Mouse (Mus musculus): Measurements from ENCODE around the gene Astn2. TPM values are rescaled to one million over a fixed set of nuclear protein-coding genes. Genes with fewer than 3 reads are reported as not detected.

Astn2 gene
- polyA plus RNA-seq, 1 experiment from 2014 or later, result 0.15 TPM

- no peak overlapping the region for H3K4me3 ChIP-seq
- no peaks in the 10 kb centered on the region; the same call in 1 of the 2 replicates for H3K27me3 ChIP-seq (replicated peaks)
- H3K9me3 ChIP-seq (replicated peaks), result no peaks in the 10 kb centered on the region
- 0 out of 2 replicates have a peak, but pooled peaks cover 3% of the 10 kb centered on the region for H3K4me1 ChIP-seq (replicated peaks)
- H3K36me3 ChIP-seq, result no peaks in the 10 kb centered on the region
- ATAC-seq (ENCODE audit: insufficient number of reproducible peaks, low FRiP score), result no peak
- no peak overlapping the region for H3K27ac ChIP-seq (ENCODE audit: poor library complexity, severe bottlenecking)
- no peak overlapping the region for H3K9ac ChIP-seq
- WGBS, result 71% methylated on average over 5 of the region's 5 CpGs
- no peak overlapping the region for H3K4me2 ChIP-seq
These were observed 1002.1 kb downstream of the Astn2 start for GRCm38 (mm10) chr4:65402286-65402685.

- 71% methylated on average over 4 of the region's 4 CpGs for WGBS
- Histone ChIP-seq H3K4me2 (no peak overlapping the region), H3K9ac (no peak overlapping the region), H3K9me3 (replicated peaks) (no peaks in the 10 kb centered on the region), H3K4me1 (replicated peaks) (0 out of 2 replicates have a peak, but pooled peaks cover 3% of the 10 kb centered on the region), H3K36me3 (no peaks in the 10 kb centered on the region), H3K27ac (ENCODE audit: poor library complexity, severe bottlenecking) (no peak overlapping the region), H3K27me3 (replicated peaks) (no peaks in the 10 kb centered on the region), H3K4me3 (no peak overlapping the region)
- no peak for ATAC-seq (ENCODE audit: insufficient number of reproducible peaks, low FRiP score)
These were observed 1005.0 kb downstream of the Astn2 start for GRCm38 (mm10) chr4:65399457-65399856.

GRCm38 (mm10) chr4:65396806-65397205 is 1007.6 kb downstream of the Astn2 start:
- no peaks in the 10 kb centered on the region for H3K27me3 ChIP-seq (replicated peaks)
- no peak for ATAC-seq (ENCODE audit: insufficient number of reproducible peaks, low FRiP score)

GRCm38 (mm10) chr4:65391001-65391400 is 1013.4 kb downstream of the Astn2 start:
- Histone ChIP-seq H3K36me3 (no peaks in the 10 kb centered on the region), H3K9me3 (replicated peaks) (no peaks in the 10 kb centered on the region), H3K4me1 (replicated peaks) (peaks cover 6% of the 10 kb centered on the region), H3K27me3 (replicated peaks) (0 out of 2 replicates have a peak, but pooled peaks cover 3% of the 10 kb centered on the region), H3K4me2 (no peak overlapping the region), H3K9ac (no peak overlapping the region), H3K27ac (ENCODE audit: poor library complexity, severe bottlenecking) (no peak overlapping the region), H3K4me3 (no peak overlapping the region)
- no peak for ATAC-seq (ENCODE audit: insufficient number of reproducible peaks, low FRiP score)
- WGBS, result 58% methylated on average over 4 of the region's 4 CpGs

More at GRCm38 (mm10) chr4:65396806-65397205, 1007.6 kb downstream of the Astn2 start:
- Histone ChIP-seq H3K4me2 (no peak overlapping the region), H3K36me3 (no peaks in the 10 kb centered on the region), H3K27ac (ENCODE audit: poor library complexity, severe bottlenecking) (no peak overlapping the region), H3K9me3 (replicated peaks) (no peaks in the 10 kb centered on the region), H3K4me1 (replicated peaks) (peaks cover 6% of the 10 kb centered on the region), H3K4me3 (no peak overlapping the region), H3K9ac (no peak overlapping the region)
- WGBS, result 57% methylated on average over 3 of the region's 3 CpGs

GRCm38 (mm10) chr4:65383070-65383469 is 1021.3 kb downstream of the Astn2 start:
- Histone ChIP-seq H3K4me1 (replicated peaks) (no peaks in the 10 kb centered on the region), H3K27me3 (replicated peaks) (no peaks in the 10 kb centered on the region), H3K36me3 (no peaks in the 10 kb centered on the region), H3K9me3 (replicated peaks) (no peaks in the 10 kb centered on the region), H3K4me3 (no peak overlapping the region), H3K27ac (ENCODE audit: poor library complexity, severe bottlenecking) (no peak overlapping the region), H3K9ac (no peak overlapping the region), H3K4me2 (no peak overlapping the region)
- 82% methylated on average over 4 of the region's 4 CpGs for WGBS
- no peak for ATAC-seq (ENCODE audit: insufficient number of reproducible peaks, low FRiP score)

GRCm38 (mm10) chr4:65379461-65379860 is 1025.0 kb downstream of the Astn2 start:
- Histone ChIP-seq H3K9me3 (replicated peaks) (no peaks in the 10 kb centered on the region), H3K4me1 (replicated peaks) (no peaks in the 10 kb centered on the region), H3K9ac (no peak overlapping the region), H3K4me3 (no peak overlapping the region), H3K27ac (ENCODE audit: poor library complexity, severe bottlenecking) (no peak overlapping the region), H3K27me3 (replicated peaks) (no peaks in the 10 kb centered on the region), H3K4me2 (no peak overlapping the region), H3K36me3 (no peaks in the 10 kb centered on the region)
- WGBS, result 81% methylated on average over 4 of the region's 4 CpGs
- no peak for ATAC-seq (ENCODE audit: insufficient number of reproducible peaks, low FRiP score)

GRCm38 (mm10) chr4:65376571-65376970 is 1027.8 kb downstream of the Astn2 start:
- Histone ChIP-seq H3K9me3 (replicated peaks) (no peaks in the 10 kb centered on the region), H3K27me3 (replicated peaks) (no peaks in the 10 kb centered on the region), H3K27ac (ENCODE audit: poor library complexity, severe bottlenecking) (no peak overlapping the region), H3K4me1 (replicated peaks) (no peaks in the 10 kb centered on the region), H3K4me3 (no peak overlapping the region), H3K4me2 (no peak overlapping the region), H3K36me3 (no peaks in the 10 kb centered on the region), H3K9ac (no peak overlapping the region)
- 83% methylated on average over 2 of the region's 2 CpGs for WGBS
- no peak for ATAC-seq (ENCODE audit: insufficient number of reproducible peaks, low FRiP score)

- Histone ChIP-seq H3K4me2 (no peak overlapping the region), H3K9me3 (replicated peaks) (no peaks in the 10 kb centered on the region; the same call in 1 of the 2 replicates), H3K27ac (ENCODE audit: poor library complexity, severe bottlenecking) (no peak overlapping the region), H3K4me1 (replicated peaks) (no peaks in the 10 kb centered on the region), H3K4me3 (no peak overlapping the region), H3K36me3 (no peaks in the 10 kb centered on the region), H3K27me3 (replicated peaks) (no peaks in the 10 kb centered on the region), H3K9ac (no peak overlapping the region)
- no peak for ATAC-seq (ENCODE audit: insufficient number of reproducible peaks, low FRiP score)
- 74% methylated on average over 1 of the region's 1 CpGs for WGBS
These were observed 1030.6 kb downstream of the Astn2 start for GRCm38 (mm10) chr4:65373841-65374240.

- Histone ChIP-seq H3K9ac (no peak overlapping the region), H3K4me2 (no peak overlapping the region), H3K27me3 (replicated peaks) (no peaks in the 10 kb centered on the region), H3K36me3 (no peaks in the 10 kb centered on the region), H3K4me1 (replicated peaks) (no peaks in the 10 kb centered on the region; the same call in 1 of the 2 replicates), H3K27ac (ENCODE audit: poor library complexity, severe bottlenecking) (no peak overlapping the region), H3K9me3 (replicated peaks) (no peaks in the 10 kb centered on the region; the same call in 1 of the 2 replicates), H3K4me3 (no peak overlapping the region)
- 84% methylated on average over 3 of the region's 3 CpGs for WGBS
- no peak for ATAC-seq (ENCODE audit: insufficient number of reproducible peaks, low FRiP score)
These were observed 1031.7 kb downstream of the Astn2 start for GRCm38 (mm10) chr4:65372731-65373130.

- H3K4me3 ChIP-seq, result no peak overlapping the region
- no peak overlapping the region for H3K4me2 ChIP-seq
- H3K27me3 ChIP-seq (replicated peaks), result no peaks in the 10 kb centered on the region
- ATAC-seq (ENCODE audit: insufficient number of reproducible peaks, low FRiP score), result no peak
- peaks cover 9% of the 10 kb centered on the region for H3K4me1 ChIP-seq (replicated peaks)
- H3K9me3 ChIP-seq (replicated peaks), result no peaks in the 10 kb centered on the region; the same call in 1 of the 2 replicates
- no peak overlapping the region for H3K9ac ChIP-seq
- no peak overlapping the region for H3K27ac ChIP-seq (ENCODE audit: poor library complexity, severe bottlenecking)
- no peaks in the 10 kb centered on the region for H3K36me3 ChIP-seq
These were observed 1037.3 kb downstream of the Astn2 start for GRCm38 (mm10) chr4:65367135-65367534.

GRCm38 (mm10) chr4:65354580-65354979 is 1049.8 kb downstream of the Astn2 start:
- Histone ChIP-seq H3K4me2 (no peak overlapping the region), H3K36me3 (no peaks in the 10 kb centered on the region), H3K9me3 (replicated peaks) (no peaks in the 10 kb centered on the region), H3K4me3 (no peak overlapping the region), H3K27ac (ENCODE audit: poor library complexity, severe bottlenecking) (no peak overlapping the region), H3K27me3 (replicated peaks) (no peaks in the 10 kb centered on the region), H3K4me1 (replicated peaks) (no peaks in the 10 kb centered on the region), H3K9ac (no peak overlapping the region)
- WGBS, result 61% methylated on average over 4 of the region's 4 CpGs
- no peak for ATAC-seq (ENCODE audit: insufficient number of reproducible peaks, low FRiP score)

- H3K4me1 ChIP-seq (replicated peaks), result no peaks in the 10 kb centered on the region
- ATAC-seq (ENCODE audit: insufficient number of reproducible peaks, low FRiP score), result no peak
- no peak overlapping the region for H3K27ac ChIP-seq (ENCODE audit: poor library complexity, severe bottlenecking)
- no peaks in the 10 kb centered on the region for H3K27me3 ChIP-seq (replicated peaks)
- no peaks in the 10 kb centered on the region for H3K9me3 ChIP-seq (replicated peaks)
- H3K4me3 ChIP-seq, result no peak overlapping the region
- no peak overlapping the region for H3K4me2 ChIP-seq
- WGBS, result 84% methylated on average over 7 of the region's 7 CpGs
- no peak overlapping the region for H3K9ac ChIP-seq
- no peaks in the 10 kb centered on the region for H3K36me3 ChIP-seq
These were observed 1053.9 kb downstream of the Astn2 start for GRCm38 (mm10) chr4:65350521-65350920.

Data from heart, embryonic 12.5 days (tissue).